Mouse (Mus musculus): ENCODE data around the gene Tnk2.

The Tnk2 gene

DNA sequence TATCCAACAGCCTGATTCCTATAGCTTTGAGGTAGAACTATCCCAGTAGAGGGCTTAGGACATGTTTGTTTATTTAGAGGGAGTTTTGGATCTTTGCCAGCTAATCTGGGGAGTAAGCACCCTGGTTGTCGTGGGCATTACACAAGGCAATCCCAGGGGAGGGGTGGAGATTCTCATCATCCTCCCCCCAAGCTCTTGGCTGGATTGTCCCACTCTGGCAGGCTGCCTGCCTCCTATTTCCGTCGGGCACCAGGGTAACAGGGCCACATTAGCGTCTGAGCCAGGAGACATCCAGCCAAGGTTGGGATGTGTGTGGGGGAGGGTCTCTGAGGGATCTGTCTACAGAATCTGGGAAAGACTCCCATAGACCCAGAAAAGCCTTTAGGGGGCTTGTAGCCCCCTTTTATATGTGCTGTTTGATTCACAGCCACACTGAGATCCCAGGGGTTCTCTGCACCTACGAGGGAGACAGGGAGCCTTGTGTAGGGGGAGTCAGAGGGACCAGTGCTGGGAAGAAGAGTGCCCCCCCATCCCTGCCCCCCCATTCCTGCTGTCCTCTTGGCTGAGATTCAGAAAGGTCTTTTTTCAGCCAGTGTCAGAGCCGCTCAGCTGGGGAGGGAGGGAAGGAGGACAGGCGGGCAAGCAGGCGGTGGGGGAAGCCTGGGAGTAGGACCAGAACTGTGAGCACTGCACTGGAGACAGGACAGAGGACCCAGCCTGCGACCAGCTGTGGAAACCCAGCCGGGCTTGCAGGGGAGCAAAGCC is 17.1 kb downstream of the Tnk2 start:
- DNase-seq, result peak; percentile 41 to 43

DNA sequence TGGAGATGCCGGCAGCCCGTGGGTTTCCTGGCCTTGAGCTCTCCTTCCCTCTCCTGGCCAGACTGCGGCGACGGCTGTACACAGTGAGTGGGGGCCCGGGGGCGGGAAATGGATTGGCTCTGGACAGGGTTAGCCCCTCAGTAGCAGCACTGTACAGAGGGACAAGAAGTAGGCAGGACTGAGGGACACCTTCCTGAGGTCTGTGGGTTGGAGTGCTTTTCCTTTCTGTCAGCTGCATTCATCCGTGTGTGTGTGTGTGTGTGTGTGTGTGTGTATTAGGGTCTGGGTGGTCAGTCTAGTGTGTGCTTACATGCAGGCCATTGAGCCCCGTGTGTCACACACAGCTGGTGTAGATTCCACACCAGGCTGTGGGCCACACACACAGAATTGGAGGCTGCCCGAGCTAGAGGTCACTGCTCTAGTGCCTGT is 17.8 kb downstream of the Tnk2 start:
- DNase-seq, result no peak

DNA sequence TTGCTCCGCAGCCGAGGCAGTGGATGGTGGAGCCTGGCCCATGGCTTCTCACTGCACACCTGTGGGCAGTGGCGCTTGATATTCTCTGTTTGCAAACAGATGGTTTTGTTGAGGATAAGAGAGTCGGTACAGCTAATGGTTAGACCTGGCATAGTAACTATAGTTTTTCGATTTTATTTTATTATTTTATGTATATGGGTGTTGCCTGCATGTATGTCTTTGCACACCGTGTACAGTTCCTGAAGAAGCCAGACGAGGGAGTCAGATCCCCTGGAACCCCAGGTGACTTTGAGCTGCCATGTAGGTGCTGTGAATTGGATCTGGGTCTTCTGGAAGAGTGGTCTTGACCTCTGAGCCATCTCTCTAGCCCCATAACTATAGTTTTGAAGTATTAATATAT is 18.7 kb downstream of the Tnk2 start:
- no peak for DNase-seq

DNA sequence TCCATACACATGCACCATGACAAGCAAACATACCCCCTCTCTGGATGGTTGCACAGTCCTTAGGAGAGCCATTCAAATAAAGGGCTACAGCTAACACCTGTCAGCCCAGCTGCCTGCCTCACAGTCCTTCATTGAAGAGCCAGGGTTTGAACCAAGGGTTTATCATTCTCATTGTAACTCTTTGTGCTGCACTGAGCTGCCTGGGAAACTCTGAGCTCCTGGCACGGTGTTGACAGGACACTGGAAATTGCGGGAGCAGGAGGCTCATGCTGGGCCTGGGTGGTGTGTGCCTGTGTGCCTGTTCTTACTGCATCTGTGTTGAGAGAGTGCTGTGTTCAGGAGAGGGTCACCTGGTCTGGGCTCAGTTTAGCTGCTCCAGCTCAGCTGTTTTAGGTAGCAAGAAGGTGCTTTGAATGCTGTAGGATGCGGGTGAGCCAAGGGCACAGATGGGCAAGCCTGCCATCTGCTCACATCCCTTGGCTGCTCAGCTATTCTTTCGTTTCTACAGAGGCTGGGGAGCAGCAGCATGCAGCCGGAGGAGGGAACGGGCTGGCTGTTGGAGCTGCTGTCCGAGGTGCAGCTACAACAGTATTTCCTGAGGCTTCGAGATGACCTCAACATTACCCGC is 19.7 kb downstream of the Tnk2 start:
- DNase-seq, result no peak

DNA sequence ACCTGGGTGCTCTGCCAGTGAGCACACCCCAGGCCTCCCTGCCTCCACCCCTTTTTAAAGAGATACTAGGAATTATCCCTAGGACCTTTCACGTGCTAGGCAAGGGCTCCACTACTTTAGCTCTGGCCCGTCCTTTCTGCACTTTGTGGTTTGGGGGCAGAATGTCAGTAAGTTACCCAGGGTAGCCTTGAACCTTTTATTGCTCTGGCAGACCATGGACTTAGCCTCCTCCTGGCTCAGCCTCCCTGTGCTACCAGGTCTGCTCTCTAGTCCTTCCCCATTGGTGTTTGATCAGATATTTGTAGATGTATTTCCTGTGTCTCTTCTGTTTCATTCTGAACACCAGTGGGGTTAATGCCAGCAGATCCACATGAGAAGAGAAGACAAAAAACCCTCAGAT is 20.5 kb downstream of the Tnk2 start:
- no peak for DNase-seq

DNA sequence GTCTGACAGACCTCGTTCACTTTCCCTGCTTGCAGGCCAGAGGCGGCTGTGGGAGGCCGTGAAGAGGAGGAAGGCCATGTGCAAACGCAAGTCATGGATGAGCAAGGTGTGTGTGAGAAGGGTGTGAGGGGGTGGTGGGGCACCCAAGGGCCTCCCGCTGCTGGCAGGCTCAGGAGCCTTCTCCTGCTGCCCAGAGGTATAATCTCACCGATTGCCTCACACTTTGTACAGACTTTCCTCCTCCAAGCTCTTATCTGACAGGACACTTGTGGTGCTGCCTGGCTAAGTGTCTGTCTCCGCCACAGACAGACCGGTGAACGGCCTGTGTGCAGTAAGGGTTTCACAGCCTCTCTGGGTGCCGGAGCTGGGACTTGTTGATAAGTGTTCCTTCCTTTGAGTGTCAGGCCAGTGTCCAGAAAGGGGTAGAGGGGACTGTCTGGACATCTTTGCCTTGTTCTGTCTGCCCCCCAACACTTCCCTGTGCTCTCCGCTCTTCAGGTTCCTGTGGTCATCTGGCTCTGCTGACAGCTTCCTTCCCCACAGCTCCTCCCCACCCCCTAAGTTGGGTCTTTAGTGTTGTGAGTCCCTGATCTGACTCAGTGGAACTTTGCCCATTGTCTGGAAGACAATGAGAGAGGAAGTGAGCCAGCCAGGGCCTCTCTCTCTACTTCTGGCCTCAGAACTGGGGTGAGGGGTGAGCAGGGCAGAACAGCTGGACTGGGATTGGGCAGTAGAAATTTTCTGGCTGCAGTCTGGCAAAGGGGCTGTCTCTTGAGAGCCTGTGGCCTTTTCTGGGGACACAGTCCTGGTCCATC is 22.4 kb downstream of the Tnk2 start:
- DNase-seq, result peak in 1 of 2 experiments; percentile 32

DNA sequence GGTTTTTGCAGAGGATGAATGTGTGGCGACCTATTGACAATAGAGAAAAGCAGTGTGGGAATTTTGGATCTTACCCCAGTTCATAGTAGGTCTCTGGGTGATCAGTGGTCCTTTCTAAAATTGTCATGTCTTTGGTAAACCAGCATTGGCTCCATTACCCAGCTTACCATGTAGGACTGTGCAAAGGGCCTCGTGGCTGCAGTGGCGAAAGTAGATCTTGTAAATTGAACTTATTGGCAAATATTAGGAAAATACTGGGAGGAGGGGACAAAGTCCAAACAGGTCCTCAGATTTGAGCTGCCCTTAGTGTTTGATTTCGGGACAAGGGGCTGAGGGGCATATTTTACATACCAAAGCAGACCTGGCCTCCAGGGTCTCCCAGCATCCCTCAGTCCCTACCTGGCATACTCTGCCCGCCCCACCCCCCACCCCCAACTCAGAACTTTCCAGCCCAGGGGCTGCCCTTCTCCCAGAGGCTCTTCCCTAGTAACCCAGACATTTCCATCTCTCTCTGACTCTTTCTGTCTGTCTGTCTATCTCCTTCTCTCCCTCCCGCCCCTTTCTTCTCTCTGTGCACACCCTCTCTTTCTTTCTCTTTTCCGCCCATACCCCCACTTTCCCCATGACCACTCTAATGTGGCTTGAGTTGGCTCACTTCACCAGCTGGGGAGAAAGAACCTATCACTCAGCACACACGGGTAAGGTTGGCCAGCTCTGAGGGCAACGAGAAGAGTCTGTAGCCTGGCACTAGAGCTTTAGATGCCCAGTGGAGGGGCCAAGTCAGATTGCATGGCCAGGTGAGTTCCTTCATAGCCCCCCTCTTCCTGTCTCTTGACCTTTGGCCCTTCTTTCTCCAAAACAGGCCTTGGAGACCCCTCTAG is 23.2 kb downstream of the Tnk2 start:
- DNase-seq, result no peak

DNA sequence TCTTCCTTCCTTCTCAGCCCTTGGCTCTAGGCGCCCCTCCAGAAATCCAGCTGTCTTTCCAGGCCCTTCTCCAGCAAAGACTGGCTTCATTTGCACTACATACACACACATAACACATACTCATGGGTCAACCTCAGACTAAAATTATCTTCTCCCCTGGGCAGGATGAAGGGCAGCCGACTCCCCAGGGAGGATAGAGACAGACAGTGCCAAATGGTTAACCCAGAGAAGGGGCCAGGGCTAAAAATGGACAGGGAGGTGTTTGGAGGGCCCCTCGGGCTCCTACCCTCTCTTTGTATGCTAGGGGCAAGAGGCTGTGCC is 23.8 kb downstream of the Tnk2 start:
- no peak for DNase-seq

DNA sequence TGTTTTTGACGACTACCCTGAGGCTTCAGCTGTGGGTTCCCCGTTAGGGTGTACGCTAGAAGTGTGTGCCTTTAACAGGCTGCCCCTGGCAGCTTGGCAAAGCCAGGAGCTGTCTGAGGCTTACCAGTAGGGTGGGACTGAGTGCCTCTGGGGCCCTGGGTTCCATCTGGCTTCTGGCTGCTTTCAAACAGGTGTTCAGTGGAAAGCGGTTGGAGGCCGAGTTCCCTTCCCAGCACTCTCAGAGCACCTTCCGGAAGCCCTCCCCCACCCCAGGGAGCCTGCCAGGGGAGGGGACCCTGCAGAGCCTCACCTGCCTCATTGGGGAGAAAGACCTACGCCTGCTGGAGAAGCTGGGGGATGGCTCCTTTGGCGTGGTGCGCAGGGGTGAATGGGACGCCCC is 24.4 kb downstream of the Tnk2 start:
- DNase-seq, result no peak

DNA sequence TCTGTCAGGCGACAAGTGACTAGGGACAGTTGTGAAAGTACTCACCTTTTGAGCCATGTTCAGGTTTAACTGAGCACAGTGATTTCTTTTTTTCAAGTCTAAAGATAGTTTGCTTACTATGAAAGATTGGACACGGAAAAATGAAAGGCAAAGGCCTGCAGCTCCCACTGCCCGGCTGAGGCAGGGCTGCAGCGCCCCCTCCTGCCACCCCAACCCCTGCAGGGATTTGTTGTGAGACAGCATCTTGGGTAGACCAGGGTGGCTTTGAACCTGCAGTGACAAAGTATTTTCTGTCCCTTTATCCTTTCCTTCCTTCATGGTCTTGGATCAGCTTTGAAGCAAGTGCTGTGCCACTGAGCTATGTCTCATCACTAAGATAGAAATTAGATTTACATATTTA is 24.8 kb downstream of the Tnk2 start:
- no peak for DNase-seq

DNA sequence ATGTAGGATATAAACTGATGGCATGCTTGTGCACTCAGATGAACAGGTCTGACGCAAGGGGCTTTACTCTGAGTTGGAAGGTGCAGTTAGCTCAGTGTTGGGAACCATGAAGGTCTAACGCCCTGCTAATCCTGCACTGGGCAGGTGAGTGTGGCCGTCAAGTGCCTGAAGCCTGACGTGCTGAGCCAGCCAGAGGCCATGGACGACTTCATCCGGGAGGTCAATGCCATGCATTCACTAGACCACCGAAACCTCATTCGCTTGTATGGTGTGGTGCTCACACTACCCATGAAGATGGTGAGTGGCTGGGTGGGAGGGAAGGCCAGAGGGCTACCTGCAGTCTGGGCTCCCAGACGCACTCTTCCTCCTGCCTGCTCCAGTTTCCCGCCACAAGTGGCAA is 25.6 kb downstream of the Tnk2 start:
- DNase-seq, result no peak

DNA sequence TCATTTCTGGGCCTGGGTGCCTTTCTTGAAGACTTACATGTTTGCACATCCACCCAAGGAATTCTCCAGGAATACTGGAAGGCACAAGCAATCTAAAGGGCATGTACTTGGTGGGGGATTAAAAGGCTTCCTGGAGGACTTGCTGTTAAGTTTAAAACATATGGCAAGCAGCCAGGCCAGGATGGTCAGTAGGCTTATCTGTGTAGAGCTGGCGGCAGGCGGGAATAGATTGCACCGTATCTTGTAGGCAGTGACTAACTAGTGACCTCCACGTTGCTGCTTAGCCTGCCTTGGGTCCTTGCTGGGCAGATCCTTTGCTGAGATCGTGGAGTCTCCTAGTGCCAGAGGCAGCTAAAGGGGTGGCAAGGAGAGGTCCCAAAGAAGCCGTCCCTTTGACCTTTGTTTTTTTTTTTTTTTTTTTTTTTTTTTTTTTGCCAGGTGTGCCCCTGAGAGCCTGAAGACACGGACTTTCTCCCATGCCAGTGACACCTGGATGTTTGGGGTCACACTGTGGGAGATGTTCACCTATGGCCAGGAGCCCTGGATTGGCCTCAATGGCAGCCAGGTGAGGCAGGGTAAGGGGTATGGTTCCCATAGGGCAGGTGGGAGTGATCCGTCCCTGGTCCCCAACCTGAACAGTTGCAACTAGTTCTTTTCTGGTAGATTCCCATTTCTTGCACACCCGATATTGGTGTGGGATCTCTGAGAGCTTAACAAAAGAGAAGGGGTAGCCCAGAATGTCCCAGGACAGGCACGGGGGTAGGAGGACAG is 26.9 kb downstream of the Tnk2 start:
- DNase-seq, result no peak

DNA sequence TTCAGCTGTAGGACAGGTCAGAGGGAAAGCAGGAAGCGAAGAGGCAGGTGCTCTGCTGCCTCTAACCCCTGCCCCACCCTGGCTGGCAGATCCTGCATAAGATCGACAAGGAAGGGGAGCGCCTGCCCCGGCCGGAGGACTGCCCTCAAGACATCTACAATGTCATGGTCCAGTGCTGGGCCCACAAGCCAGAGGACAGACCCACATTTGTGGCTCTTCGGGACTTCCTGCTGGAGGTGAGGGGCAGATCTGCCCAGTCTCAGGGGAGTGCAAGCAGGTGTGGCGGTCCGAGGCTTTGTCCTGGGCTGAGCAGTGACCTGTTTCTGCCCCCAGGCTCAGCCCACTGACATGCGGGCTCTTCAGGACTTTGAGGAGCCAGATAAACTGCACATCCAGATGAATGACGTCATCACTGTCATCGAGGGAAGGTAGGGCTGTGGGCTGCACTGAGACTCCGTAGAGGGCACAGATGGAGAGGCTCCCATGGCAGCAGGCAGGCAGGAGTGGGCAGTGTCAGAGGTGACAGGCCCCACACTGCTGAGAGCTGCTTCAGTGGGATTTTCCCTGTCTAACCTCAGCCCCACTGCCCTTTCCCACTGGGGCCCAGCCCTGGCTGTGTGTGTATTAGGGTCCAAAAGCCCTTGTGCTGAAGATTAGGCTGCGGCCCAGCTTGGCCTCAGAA is 27.7 kb downstream of the Tnk2 start:
- DNase-seq, result no peak

DNA sequence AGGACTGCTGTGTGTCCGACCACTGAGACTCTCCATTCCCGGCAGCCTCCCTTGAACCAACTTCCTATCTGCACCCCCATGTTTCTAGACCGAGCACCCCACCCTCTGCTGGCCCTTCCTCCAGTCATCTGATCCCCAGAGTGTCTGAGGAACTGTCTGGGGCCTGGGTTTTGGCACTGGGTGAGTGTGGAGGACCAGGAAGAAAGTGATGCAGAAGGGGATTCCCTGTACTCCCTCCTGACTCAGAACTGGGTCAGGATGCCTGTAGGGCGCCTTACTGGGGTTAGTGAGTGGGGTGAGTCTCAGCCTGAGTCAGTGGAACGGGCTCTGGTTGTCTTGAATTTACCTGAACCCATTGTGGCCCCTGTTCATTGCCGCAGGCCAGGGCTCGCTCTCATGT is 28.6 kb downstream of the Tnk2 start:
- DNase-seq, result no peak

DNA sequence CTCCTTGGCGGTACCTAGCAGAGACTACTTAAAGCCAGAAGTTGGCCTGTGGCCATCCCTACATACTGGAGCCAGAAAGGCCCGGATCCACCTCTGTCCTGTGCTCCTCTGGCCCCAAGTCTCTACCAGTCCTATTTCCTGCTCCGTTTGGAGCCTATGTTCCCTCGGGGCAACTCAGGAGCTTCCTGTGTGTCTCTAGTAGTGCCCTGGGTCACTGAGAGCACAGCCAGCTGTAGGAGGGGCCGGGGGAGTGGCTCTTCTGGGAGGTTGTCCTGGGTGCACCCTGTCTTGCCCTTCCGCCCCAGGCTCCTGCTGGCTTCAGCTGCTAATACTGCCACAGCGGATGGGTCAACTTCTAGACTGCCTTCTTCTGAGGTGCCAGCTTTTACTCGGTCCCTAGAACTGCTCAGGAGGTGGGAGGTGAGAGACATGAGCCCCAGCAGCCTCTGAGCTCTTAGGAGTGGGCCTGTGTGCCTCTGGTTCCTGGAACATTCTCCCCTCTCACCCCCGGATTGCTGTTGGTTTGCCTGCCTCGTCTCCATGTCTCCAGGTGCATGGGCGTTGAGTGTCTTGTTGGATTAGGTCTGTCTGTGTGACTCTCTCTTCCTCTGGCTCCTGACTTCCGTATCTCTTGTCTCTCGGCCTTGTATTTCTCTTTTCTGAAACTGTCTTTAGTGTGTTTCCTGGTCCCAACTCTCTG is 29.3 kb downstream of the Tnk2 start:
- DNase-seq, result peak; percentile 77 to 79

DNA sequence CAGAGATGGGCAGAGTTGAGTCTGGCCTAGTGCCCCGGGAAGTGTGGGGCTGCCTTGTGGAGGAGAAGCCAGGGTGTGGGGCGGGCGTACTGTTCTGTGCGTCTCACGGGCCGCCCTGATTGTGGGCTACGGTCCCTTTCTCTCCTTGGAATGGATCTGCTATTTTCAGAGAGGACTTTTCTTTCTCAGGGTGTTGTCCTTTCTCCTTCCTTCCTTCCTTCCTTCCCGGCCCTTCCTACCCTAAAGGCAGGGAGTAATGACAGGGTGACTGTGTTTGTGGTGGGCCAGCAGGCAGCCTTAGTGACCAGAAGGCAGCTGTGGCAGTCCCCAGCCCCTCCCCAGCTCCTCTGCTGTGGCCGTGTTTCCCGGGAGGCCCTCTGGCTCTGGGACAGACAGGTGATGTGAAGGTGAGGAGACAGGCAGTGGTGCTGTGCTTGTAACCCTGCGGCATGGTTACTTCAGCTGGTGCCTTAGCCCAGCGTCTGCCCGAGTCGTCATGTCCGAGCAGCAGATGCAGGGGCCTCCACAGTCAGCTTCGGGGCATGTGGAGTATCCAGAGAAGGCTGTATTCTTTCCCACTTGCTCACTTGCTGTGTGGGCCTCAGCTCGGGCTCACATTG is 30.6 kb downstream of the Tnk2 start:
- DNase-seq, result no peak

DNA sequence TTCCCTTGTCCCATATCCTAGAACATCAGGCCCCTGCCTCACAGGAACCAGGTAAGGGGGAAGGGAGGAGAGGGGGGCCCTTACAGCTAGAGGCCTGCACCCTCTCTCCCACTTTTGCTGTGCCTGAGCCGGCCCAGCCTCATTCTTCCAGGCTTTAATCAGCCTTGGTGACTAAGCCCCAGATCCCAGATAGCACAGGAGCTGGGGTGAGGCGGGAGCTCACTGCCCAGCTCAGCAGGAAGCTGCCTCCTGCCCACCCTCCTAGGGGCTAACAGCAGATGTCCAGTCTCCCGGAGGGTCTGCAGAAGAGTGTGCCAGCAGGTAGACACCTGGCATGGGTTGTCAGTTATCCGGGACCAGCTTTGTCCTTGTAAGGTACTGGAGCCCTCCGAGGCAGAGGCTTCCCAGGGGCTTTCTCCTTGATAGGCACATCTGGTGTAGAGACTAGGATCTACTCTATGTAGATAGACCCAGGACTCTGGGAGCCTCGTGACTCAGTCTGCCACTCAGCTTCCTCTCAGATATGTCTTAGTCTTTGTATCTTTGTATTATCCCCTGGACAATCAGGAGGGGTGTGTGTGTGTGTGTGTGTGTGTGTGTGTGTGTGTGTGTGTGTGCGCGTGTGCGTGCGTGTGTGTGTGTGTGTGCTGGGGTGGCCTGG is 33.5 kb downstream of the Tnk2 start:
- DNase-seq, result no peak

DNA sequence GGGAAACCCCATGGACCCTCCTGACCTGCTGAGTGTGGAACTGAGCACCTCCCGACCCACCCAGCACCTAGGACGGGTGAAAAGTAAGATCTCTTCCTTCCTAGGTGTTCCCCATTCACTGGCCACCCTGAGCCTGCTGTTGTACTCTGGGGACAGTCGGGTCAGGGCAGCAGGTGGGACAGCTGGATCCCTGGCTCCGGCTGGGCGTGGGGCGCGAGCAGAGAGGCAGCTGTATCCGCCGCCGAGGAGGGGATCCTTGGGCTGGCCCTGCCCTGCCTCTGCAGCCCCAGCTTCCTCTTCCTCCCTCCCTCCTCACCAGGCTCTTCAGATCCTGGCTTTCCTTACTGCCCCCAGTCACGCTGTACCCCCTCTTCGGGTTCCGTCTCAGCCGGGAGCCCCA is 34.2 kb downstream of the Tnk2 start:
- DNase-seq, result no peak

DNA sequence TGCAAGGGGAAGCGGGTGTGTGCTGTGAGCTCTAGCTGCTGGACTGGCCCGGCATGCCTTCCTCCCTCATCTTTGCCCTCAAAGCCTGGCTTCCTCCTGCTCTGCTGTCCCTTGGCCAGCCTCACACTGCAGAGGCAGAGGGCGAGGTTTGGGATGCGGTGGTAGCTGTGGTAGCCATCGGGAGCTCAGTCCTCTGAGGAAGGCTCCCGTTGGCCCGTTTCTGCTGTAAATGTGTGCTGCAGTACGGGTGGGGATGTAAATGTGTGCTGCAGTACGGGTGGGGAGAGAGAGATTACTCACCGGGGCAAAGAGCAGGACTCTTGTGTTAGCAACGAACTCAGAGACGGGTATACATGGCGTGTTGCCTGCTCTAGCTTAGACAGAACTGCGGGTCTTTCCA is 35.1 kb downstream of the Tnk2 start:
- no peak for DNase-seq

DNA sequence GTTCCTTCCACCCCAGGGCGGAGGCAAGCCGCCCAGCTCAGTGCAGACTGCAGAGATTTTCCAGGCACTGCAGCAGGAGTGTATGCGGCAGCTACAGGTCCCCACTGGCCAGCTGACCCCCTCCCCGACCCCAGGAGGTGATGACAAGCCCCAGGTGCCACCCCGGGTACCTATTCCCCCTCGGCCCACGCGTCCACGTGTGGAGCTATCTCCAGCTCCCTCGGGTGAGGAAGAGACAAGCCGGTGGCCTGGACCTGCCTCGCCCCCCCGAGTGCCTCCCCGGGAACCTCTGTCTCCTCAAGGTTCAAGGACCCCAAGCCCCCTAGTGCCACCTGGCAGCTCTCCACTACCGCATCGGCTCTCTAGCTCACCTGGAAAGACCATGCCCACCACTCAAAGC is 36.3 kb downstream of the Tnk2 start:
- no peak for DNase-seq
